Mouse (Mus musculus) ES-E14 (cell line): Measurements from ENCODE around the gene Haus8.

Experiments
- HCFC1 ChIP-seq: IDR thresholded peaks from 2 replicates; pipeline ENCODE4 v1.6.1; 2012; ENCODE audit warnings: low read length, inconsistent platforms, borderline replicate concordance; ENCODE audit not compliant: insufficient read depth
- MAFK ChIP-seq: IDR thresholded peaks from 2 replicates; pipeline ENCODE4 v1.6.1; 2014; ENCODE audit warnings: mild to moderate bottlenecking, low read depth, low read length, inconsistent platforms; ENCODE audit not compliant: insufficient read depth
- ZC3H11A ChIP-seq: IDR thresholded peaks from 2 replicates; pipeline ENCODE4 v1.6.1; 2012; ENCODE audit warnings: low read depth, mild to moderate bottlenecking, inconsistent platforms, low read length, borderline replicate concordance

DNA sequence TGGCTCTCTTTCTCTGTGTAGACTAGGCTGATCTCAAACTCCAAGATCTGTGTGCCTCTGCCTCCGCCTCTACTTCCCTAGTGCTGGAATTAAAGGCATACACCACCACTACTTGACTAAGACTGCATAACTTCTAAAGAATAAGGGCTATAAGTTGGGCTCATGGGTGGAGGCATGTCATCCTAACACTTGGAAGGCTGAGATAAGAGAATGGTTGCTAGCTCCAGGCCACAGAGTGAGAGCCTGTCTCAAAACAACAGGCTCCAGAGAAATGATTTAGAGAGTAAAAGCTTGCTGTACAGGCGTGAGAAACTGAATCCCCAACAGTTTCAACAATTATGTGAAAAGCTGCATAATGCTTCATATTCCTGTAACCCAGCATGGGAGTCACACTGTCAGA is 41.2 kb upstream of the Haus8 start:
- no peak for TF ChIP-seq MAFK
- TF ChIP-seq HCFC1 = no peak
- TF ChIP-seq ZC3H11A = no peak
